Mouse (Mus musculus) left cerebral cortex, adult 2 months (tissue): ENCODE data around the gene Arhgap15. TPM values are rescaled to one million over a fixed set of nuclear protein-coding genes. Genes with fewer than 3 reads are reported as not detected.
A peak's percentile ranks its signal among the peaks of the same experiment; 100 is the strongest.

Experiments
- DNase-seq, 2 experiments: peaks; one replicate each; pipeline ENCODE4 v3.0.0; 2021 to 2022; ENCODE audit warnings: low spot score in 2 of 2, mixed read lengths in 1 of 2; ENCODE audit errors: extremely low spot score in 1 of 2
- H3K27ac ChIP-seq: fragments of 200-600 bp; 2 replicates; pipeline ENCODE4 v1.8.1; 2022
- H3K4me3 ChIP-seq: fragments of 200-600 bp; 2 replicates; pipeline ENCODE4 v1.8.1; 2022
- CTCF ChIP-seq: fragments of 200-600 bp; IDR thresholded peaks from 2 replicates; pipeline ENCODE4 v1.8.1; 2022; ENCODE audit warnings: antibody characterized with exemption, mild to moderate bottlenecking, moderate library complexity
- intact Hi-C: fragments of 180-260 bp; cut with DNase I; formaldehyde crosslinking; loops from one replicate; pipeline ENCODE4 v1.15.1; 2025
- total RNA-seq, 2 experiments: library from RNA; stranded (reverse); gene quantifications; 2 replicates each; pipeline ENCODE4 v1.2.3; 2021

Gene Arhgap15
- total RNA-seq, 2 experiments from 2014 or later = 9.7 to 12.8 TPM

GRCm38 (mm10) chr2:44341091-44341571, 592.5 kb downstream of the Arhgap15 start:
- intact Hi-C loops = no loop called here
- no peak for DNase-seq
- Histone ChIP-seq H3K4me3 (peak overlapping the region; percentile 26), H3K27ac (peak overlapping the region; percentile 73)
- TF ChIP-seq CTCF = no peak

- no peak for TF ChIP-seq CTCF
- no peak overlapping the region for H3K27ac ChIP-seq
- no peak overlapping the region for H3K4me3 ChIP-seq
- intact Hi-C loops = no loop called here
- DNase-seq = no peak
These were observed 596.2 kb downstream of the Arhgap15 start for GRCm38 (mm10) chr2:44344861-44345260.

GRCm38 (mm10) chr2:44345325-44345945, 596.8 kb downstream of the Arhgap15 start:
- no peak overlapping the region for H3K27ac ChIP-seq
- no peak overlapping the region for H3K4me3 ChIP-seq
- intact Hi-C loops = no loop called here
- DNase-seq = no peak
- TF ChIP-seq CTCF = no peak

- Histone ChIP-seq H3K4me3 (no peak overlapping the region), H3K27ac (no peak overlapping the region)
- no peak for DNase-seq
- no peak for TF ChIP-seq CTCF
- intact Hi-C loops = no loop called here
These were observed 597.6 kb downstream of the Arhgap15 start for GRCm38 (mm10) chr2:44346184-44346583.

- intact Hi-C loops = no loop called here
- DNase-seq = no peak
- Histone ChIP-seq H3K27ac (no peak overlapping the region), H3K4me3 (no peak overlapping the region)
- TF ChIP-seq CTCF = no peak
These were observed 599.2 kb downstream of the Arhgap15 start for GRCm38 (mm10) chr2:44347781-44348180.

- DNase-seq = no peak
- intact Hi-C loops = no loop called here
- H3K27ac ChIP-seq = no peak overlapping the region
- no peak for TF ChIP-seq CTCF
- H3K4me3 ChIP-seq = no peak overlapping the region
These were observed 600.5 kb downstream of the Arhgap15 start for GRCm38 (mm10) chr2:44349101-44349500.

GRCm38 (mm10) chr2:44352885-44353284, 604.3 kb downstream of the Arhgap15 start:
- no peak for TF ChIP-seq CTCF

GRCm38 (mm10) chr2:44353594-44353993, 605.0 kb downstream of the Arhgap15 start:
- intact Hi-C loops = no loop called here
- no peak overlapping the region for H3K4me3 ChIP-seq
- no peak for TF ChIP-seq CTCF
- no peak overlapping the region; the same call in 1 of the 2 replicates for H3K27ac ChIP-seq
- DNase-seq = no peak

More at GRCm38 (mm10) chr2:44352885-44353284, 604.3 kb downstream of the Arhgap15 start:
- intact Hi-C loops = no loop called here
- no peak overlapping the region; the same call in 1 of the 2 replicates for H3K27ac ChIP-seq
- DNase-seq = no peak
- no peak overlapping the region for H3K4me3 ChIP-seq

- Histone ChIP-seq H3K4me3 (no peak overlapping the region), H3K27ac (no peak overlapping the region)
- intact Hi-C loops = no loop called here
- no peak for DNase-seq
- no peak for TF ChIP-seq CTCF
These were observed 606.2 kb downstream of the Arhgap15 start for GRCm38 (mm10) chr2:44354786-44355185.

- intact Hi-C loops = no loop called here
- TF ChIP-seq CTCF = no peak
- H3K27ac ChIP-seq = no peak overlapping the region
- no peak overlapping the region for H3K4me3 ChIP-seq
- DNase-seq = no peak
These were observed 606.7 kb downstream of the Arhgap15 start for GRCm38 (mm10) chr2:44355316-44355715.

GRCm38 (mm10) chr2:44356248-44356886, 607.7 kb downstream of the Arhgap15 start:
- no peak for TF ChIP-seq CTCF
- no peak for DNase-seq
- Histone ChIP-seq H3K4me3 (no peak overlapping the region), H3K27ac (no peak overlapping the region)
- intact Hi-C loops = no loop called here

- TF ChIP-seq CTCF = no peak
- no peak overlapping the region for H3K4me3 ChIP-seq
- DNase-seq = no peak
- intact Hi-C loops = no loop called here
- H3K27ac ChIP-seq = no peak overlapping the region
These were observed 608.2 kb downstream of the Arhgap15 start for GRCm38 (mm10) chr2:44356887-44357251.

- intact Hi-C loops = no loop called here
- no peak for TF ChIP-seq CTCF
- Histone ChIP-seq H3K27ac (no peak overlapping the region), H3K4me3 (no peak overlapping the region)
- no peak for DNase-seq
These were observed 631.6 kb downstream of the Arhgap15 start for GRCm38 (mm10) chr2:44380225-44380624.
